Mouse (Mus musculus) liver, embryonic 16.5 days (tissue): ENCODE measurements around the gene Mtss1l. TPM values are rescaled to one million over a fixed set of nuclear protein-coding genes. Genes with fewer than 3 reads are reported as not detected.
A peak's percentile ranks its signal among the peaks of the same experiment; 100 is the strongest.

Experiments
- ATAC-seq: fragments of 200-750 bp; cut with Nextera tagmentation; 2 replicates; pipeline ENCODE4 v1.8.0; 2017; ENCODE audit warnings: low read depth, mild to moderate bottlenecking, moderate number of reproducible peaks, moderate library complexity
- H3K27ac ChIP-seq: fragments of 300-500 bp; sonication (generic); 2 replicates; pipeline ENCODE4 v1.5.1; 2014; ENCODE audit warnings: mild to moderate bottlenecking, low read length
- H3K27me3 ChIP-seq: fragments of 300-500 bp; sonication (generic); 2 replicates; pipeline ENCODE4 v1.6.1; 2014; ENCODE audit warnings: low read depth, low read length, mixed read lengths; ENCODE audit not compliant: control insufficient read depth, insufficient read depth
- H3K36me3 ChIP-seq: fragments of 300-500 bp; sonication (generic); 2 replicates; pipeline ENCODE4 v1.6.1; 2014; ENCODE audit warnings: mild to moderate bottlenecking; ENCODE audit not compliant: control insufficient read depth, insufficient read depth
- H3K4me1 ChIP-seq: fragments of 300-500 bp; sonication (generic); 2 replicates; pipeline ENCODE4 v1.6.1; 2014; ENCODE audit warnings: low read depth, low read length, mixed read lengths; ENCODE audit not compliant: control insufficient read depth
- H3K4me2 ChIP-seq: fragments of 300-500 bp; sonication (generic); 2 replicates; pipeline ENCODE4 v1.6.1; 2014; ENCODE audit warnings: low read depth, low read length, mixed read lengths
- H3K4me3 ChIP-seq: fragments of 300-500 bp; sonication (generic); 2 replicates; pipeline ENCODE4 v1.5.1; 2014; ENCODE audit warnings: low read depth, mild to moderate bottlenecking, low read length
- H3K9ac ChIP-seq: fragments of 300-500 bp; sonication (generic); 2 replicates; pipeline ENCODE4 v1.6.1; 2014; ENCODE audit warnings: low read depth, low read length
- H3K9me3 ChIP-seq: fragments of 300-500 bp; sonication (generic); replicated peaks from 2 replicates; pipeline ENCODE4 v1.6.1; 2016; ENCODE audit warnings: low read length; ENCODE audit not compliant: control insufficient read depth
- WGBS: fragments of 180-500 bp; shearing (Covaris S2); extraction: QIAGEN DNeasy Blood & Tissue Kit; methylation state at CpG from one replicate; pipeline ENCODE4 v1.1.7; 2014; ENCODE audit not compliant: insufficient replicate concordance; 5-methylcytosine and 5-hydroxymethylcytosine counted together
- polyA plus RNA-seq: library from polyadenylated mRNA; unstranded; fragments of >200 nt; fragmentation: Nextera tagmentation; extraction: Ambion mirVana; gene quantifications from 2 replicates; pipeline ENCODE4 v1.2.1, GENCODE M21; 2015

Mtss1l gene
- polyA plus RNA-seq, 1 experiment from 2014 or later = 0.57 TPM

DNA sequence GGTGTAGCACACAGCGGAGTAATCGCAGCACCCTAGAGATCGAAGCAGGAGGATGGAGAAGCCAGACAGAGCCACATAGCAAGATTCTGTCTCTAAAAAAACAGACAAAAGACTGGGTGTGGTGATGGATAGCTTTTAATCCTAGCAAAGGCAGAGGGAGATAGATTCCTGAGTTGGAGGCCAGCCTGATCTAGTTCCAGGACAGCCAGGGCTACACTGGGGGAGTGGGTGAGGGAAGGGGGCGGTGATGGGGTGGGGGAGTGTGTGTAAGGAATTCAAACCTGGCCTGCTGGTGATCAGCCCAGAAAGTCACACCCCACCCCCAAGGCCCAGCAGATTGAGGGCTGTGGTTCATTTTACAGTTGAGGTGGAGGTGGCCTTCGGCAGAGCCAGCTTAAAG, 34.9 kb downstream of the Mtss1l start:
- Histone ChIP-seq H3K4me2 (no peak overlapping the region), H3K36me3 (no peaks in the 10 kb centered on the region), H3K4me3 (no peak overlapping the region), H3K27me3 (no peaks in the 10 kb centered on the region), H3K9me3 (no peaks in the 10 kb centered on the region), H3K4me1 (no peaks in the 10 kb centered on the region), H3K9ac (no peak overlapping the region), H3K27ac (no peak overlapping the region)
- ATAC-seq = no peak
- WGBS = 73% methylated on average over 5 of the region's 5 CpGs

DNA sequence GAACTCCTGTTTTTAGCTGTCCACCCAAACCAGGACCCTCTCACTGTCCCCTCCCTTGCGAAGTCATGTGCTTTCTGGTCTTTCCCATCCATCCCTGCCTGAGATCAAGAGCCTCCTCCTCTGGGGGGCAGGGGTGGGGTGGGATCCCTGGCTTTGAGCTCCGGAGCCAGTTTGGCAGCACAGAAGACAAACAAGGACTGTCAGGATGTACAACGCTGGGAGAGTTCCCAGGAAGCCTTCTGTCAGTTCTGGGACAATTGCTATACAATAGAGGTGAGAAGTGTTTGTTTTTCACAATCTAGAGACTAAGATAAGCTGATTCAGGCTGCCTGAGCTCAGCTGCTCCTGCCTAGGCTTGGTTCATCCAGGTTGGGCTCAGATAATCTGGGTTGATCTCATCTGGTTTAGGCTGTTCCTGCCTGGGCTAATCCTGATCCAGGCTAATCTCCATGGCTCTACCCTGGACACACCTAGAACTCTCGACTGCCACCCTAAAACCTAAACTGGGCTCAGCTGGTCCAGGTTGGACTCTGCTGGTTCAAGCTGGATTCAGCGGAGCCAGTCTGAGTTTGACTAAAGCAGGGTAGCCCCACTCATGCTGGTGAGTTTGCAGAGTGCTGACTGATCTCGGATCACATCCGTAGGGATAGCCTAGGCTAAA, 39.1 kb downstream of the Mtss1l start:
- Histone ChIP-seq H3K4me1 (no peaks in the 10 kb centered on the region), H3K9me3 (no peaks in the 10 kb centered on the region), H3K27ac (no peak overlapping the region), H3K36me3 (no peaks in the 10 kb centered on the region), H3K4me3 (no peak overlapping the region), H3K4me2 (no peak overlapping the region), H3K27me3 (no peaks in the 10 kb centered on the region), H3K9ac (no peak overlapping the region)
- no peak for ATAC-seq
- WGBS = 48% methylated on average over 7 of the region's 7 CpGs

- Histone ChIP-seq H3K4me2 (no peak overlapping the region), H3K36me3 (no peaks in the 10 kb centered on the region), H3K27ac (no peak overlapping the region), H3K9ac (no peak overlapping the region), H3K4me1 (no peaks in the 10 kb centered on the region), H3K9me3 (no peaks in the 10 kb centered on the region), H3K27me3 (no peaks in the 10 kb centered on the region), H3K4me3 (no peak overlapping the region)
- 0 out of 2 replicates have a peak, but pooled peaks have one; percentile 21 for ATAC-seq
- 32% methylated on average over 5 of the region's 5 CpGs for WGBS
These were observed 39.9 kb downstream of the Mtss1l start for GRCm38 (mm10) chr8:110761185-110761584.

DNA sequence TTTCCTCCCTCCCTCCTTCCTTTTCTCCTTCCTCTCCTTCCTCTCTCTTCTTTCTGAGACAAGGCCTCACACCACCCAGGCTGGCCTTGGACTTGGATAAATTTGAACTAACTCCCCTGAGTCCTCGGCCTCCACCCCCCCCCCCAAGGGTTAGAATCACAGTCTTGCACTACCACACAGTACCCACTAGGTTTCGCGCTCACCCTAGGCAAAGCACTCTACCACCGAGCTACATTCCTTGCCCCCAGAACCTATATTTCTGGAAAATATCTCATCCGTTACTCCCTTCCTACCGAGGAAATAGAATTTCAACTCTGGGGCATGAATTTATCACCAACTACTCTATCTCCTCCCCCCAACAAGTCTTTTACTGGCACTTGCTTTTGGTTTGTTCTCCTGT, 40.7 kb downstream of the Mtss1l start:
- no peak overlapping the region for H3K4me3 ChIP-seq
- 55% methylated on average over 6 of the region's 6 CpGs for WGBS
- no peaks in the 10 kb centered on the region for H3K4me1 ChIP-seq
- H3K9me3 ChIP-seq = no peaks in the 10 kb centered on the region
- no peaks in the 10 kb centered on the region for H3K36me3 ChIP-seq
- no peak for ATAC-seq
- no peaks in the 10 kb centered on the region for H3K27me3 ChIP-seq
- no peak overlapping the region for H3K9ac ChIP-seq
- H3K27ac ChIP-seq = no peak overlapping the region
- no peak overlapping the region for H3K4me2 ChIP-seq

GRCm38 (mm10) chr8:110764671-110765070, 43.4 kb downstream of the Mtss1l start:
- WGBS = 75% methylated on average over 3 of the region's 3 CpGs
- H3K4me2 ChIP-seq = no peak overlapping the region
- no peak overlapping the region for H3K4me3 ChIP-seq
- H3K36me3 ChIP-seq = no peaks in the 10 kb centered on the region
- H3K9me3 ChIP-seq = no peaks in the 10 kb centered on the region
- H3K27me3 ChIP-seq = no peaks in the 10 kb centered on the region
- no peaks in the 10 kb centered on the region for H3K4me1 ChIP-seq
- ATAC-seq = no peak
- H3K9ac ChIP-seq = no peak overlapping the region
- no peak overlapping the region for H3K27ac ChIP-seq

DNA sequence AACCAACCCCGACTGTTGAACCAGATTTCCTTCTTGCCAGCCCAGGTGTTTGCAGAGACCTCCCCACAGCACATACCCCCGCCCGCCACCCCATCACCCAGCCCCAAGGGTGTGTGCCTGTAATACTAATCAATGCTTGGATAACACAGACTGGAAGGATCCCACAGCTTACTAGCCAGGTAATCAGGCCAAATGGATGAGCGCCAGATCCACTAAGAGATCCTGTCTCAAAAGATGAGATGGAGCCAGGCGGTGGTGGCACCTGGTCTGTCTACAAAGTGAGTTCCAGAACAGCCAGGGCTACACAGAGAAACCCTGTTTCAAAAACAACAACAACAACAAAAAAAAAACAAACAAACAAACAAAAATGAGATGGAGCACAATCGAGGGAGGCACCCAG, 46.0 kb downstream of the Mtss1l start:
- no peak overlapping the region for H3K9ac ChIP-seq
- H3K9me3 ChIP-seq = no peaks in the 10 kb centered on the region
- no peaks in the 10 kb centered on the region for H3K27me3 ChIP-seq
- no peak for ATAC-seq
- no peaks in the 10 kb centered on the region for H3K36me3 ChIP-seq
- H3K27ac ChIP-seq = no peak overlapping the region
- no peak overlapping the region for H3K4me3 ChIP-seq
- no peak overlapping the region for H3K4me2 ChIP-seq
- 64% methylated on average over 6 of the region's 6 CpGs for WGBS
- H3K4me1 ChIP-seq = no peaks in the 10 kb centered on the region

DNA sequence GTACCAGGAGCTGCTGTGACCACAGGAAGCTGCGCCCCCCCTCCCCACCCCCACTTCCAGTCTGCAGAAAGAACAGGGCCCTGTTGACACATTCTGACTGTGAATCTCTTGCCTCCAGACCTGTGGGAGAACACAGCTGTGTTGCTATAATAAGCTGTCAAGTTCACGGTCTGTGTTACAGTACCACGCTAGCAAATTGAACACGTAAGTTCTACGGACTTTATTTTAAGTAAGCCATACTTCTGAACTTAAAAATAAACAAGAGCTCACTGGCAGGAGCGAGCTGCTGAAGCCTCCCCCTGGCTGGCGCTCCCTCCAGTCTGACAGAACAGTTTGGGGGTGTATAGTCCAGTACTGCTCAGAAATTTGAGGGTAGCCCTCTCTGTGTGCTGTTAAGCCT, 51.2 kb downstream of the Mtss1l start:
- H3K27ac ChIP-seq = no peak overlapping the region
- no peak overlapping the region for H3K9ac ChIP-seq
- no peak for ATAC-seq
- H3K4me1 ChIP-seq = no peaks in the 10 kb centered on the region
- H3K4me2 ChIP-seq = no peak overlapping the region
- H3K4me3 ChIP-seq = no peak overlapping the region
- no peaks in the 10 kb centered on the region for H3K27me3 ChIP-seq
- WGBS = 47% methylated on average over 7 of the region's 7 CpGs
- no peaks in the 10 kb centered on the region for H3K9me3 ChIP-seq
- H3K36me3 ChIP-seq = no peaks in the 10 kb centered on the region

- no peak overlapping the region for H3K4me2 ChIP-seq
- 59% methylated on average over 3 of the region's 3 CpGs for WGBS
- H3K9ac ChIP-seq = no peak overlapping the region
- H3K27me3 ChIP-seq = no peaks in the 10 kb centered on the region
- H3K27ac ChIP-seq = no peak overlapping the region
- H3K9me3 ChIP-seq = no peaks in the 10 kb centered on the region
- H3K4me1 ChIP-seq = no peaks in the 10 kb centered on the region
- ATAC-seq = no peak
- no peak overlapping the region for H3K4me3 ChIP-seq
- no peaks in the 10 kb centered on the region for H3K36me3 ChIP-seq
These were observed 52.8 kb downstream of the Mtss1l start for GRCm38 (mm10) chr8:110774047-110774446.

DNA sequence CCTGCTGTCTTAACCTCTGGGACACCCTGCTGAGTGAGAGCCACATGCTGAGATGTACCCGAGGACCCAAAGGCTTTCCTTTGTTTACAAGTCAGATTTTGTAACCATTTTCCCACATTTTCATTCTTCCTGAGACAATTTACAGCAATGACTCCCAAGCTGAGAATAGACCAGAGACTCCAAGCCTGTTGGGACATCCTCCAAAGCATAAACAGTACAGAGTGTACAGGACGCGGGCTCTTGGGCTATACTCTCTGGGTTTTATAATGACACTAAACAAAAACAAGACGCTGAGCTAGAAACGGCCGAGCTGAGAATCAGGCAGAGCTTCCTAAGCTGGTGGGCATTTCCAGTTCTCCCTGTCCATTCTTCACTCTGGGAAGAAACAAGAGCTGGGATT, 53.4 kb downstream of the Mtss1l start:
- no peaks in the 10 kb centered on the region for H3K4me1 ChIP-seq
- H3K9me3 ChIP-seq = no peaks in the 10 kb centered on the region
- H3K4me3 ChIP-seq = no peak overlapping the region
- H3K27me3 ChIP-seq = no peaks in the 10 kb centered on the region
- no peak overlapping the region for H3K4me2 ChIP-seq
- no peak for ATAC-seq
- H3K27ac ChIP-seq = no peak overlapping the region
- 74% methylated on average over 6 of the region's 6 CpGs for WGBS
- no peak overlapping the region for H3K9ac ChIP-seq
- H3K36me3 ChIP-seq = no peaks in the 10 kb centered on the region
